Mouse (Mus musculus) kidney, embryonic 15.5 days (tissue): ENCODE results near the gene Adcy10. TPM values are rescaled to one million over a fixed set of nuclear protein-coding genes. Genes with fewer than 3 reads are reported as not detected.

ENCODE experiments used
- ATAC-seq: fragments of 200-750 bp; cut with Nextera tagmentation; replicated peaks from 2 replicates; pipeline ENCODE4 v1.8.0; 2017; ENCODE audit warnings: moderate TSS enrichment; ENCODE audit not compliant: low FRiP score
- H3K27ac ChIP-seq: fragments of 300-500 bp; sonication (generic); 2 replicates; pipeline ENCODE4 v1.5.1; 2015; ENCODE audit warnings: mild to moderate bottlenecking, inconsistent platforms
- H3K27me3 ChIP-seq: fragments of 300-500 bp; sonication (generic); 2 replicates; pipeline ENCODE4 v1.6.1; 2015; ENCODE audit warnings: inconsistent platforms
- H3K36me3 ChIP-seq: fragments of 300-500 bp; sonication (generic); 2 replicates; pipeline ENCODE4 v1.6.1; 2015; ENCODE audit warnings: inconsistent platforms
- H3K4me1 ChIP-seq: fragments of 300-500 bp; sonication (generic); 2 replicates; pipeline ENCODE4 v1.6.1; 2015; ENCODE audit warnings: inconsistent platforms
- H3K4me2 ChIP-seq: fragments of 300-500 bp; sonication (generic); 2 replicates; pipeline ENCODE4 v1.6.1; 2015; ENCODE audit warnings: moderate library complexity, mild to moderate bottlenecking, inconsistent platforms
- H3K4me3 ChIP-seq: fragments of 300-500 bp; sonication (generic); replicated peaks from 2 replicates; pipeline ENCODE4 v1.5.1; 2015; ENCODE audit warnings: mild to moderate bottlenecking, inconsistent platforms
- H3K9ac ChIP-seq: fragments of 300-500 bp; sonication (generic); 2 replicates; pipeline ENCODE4 v1.6.1; 2015; ENCODE audit warnings: mild to moderate bottlenecking, inconsistent platforms
- H3K9me3 ChIP-seq: fragments of 300-500 bp; sonication (generic); replicated peaks from 2 replicates; pipeline ENCODE4 v1.6.1; 2016; ENCODE audit warnings: inconsistent platforms
- WGBS: fragments of 180-500 bp; shearing (Covaris S2); methylation state at CpG from one replicate; pipeline ENCODE4 v1.1.7; 2015; ENCODE audit warnings: mixed read lengths; 5-methylcytosine and 5-hydroxymethylcytosine counted together
- polyA plus RNA-seq: library from polyadenylated mRNA; unstranded; fragments of >200 nt; fragmentation: Nextera tagmentation; extraction: Ambion mirVana; gene quantifications from 2 replicates; pipeline ENCODE4 v1.2.1, GENCODE M21; 2015

The Adcy10 gene
- polyA plus RNA-seq, 1 experiment from 2014 or later: 0.23 TPM

DNA sequence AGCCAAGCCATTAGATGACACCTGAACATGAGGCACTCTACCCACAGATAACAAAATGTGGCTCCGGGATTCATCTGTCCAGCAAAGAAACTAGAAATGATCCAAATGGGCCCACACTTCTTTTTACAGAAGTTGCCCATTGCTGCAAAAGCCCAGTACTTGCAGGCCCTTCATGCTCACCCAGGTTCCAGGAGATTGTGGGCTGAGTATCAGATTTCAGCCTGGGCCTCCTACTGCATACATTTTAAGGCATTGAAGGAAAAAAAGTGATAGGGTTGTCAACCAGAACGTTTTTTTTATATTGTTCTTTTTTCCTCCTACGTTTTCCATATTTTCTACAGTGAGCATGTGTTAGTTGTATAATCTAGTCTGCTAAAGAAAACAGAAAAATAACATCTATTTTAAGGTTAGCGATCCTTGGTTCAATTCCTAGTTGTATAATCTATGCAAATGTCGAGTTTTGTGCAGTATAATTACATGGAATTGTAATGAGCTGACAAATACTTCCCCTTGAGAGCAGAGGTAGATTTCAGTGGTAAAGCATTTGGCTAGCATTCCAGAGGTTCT lies 52.3 kb downstream of the Adcy10 start:
- no peaks in the 10 kb centered on the region for H3K27me3 ChIP-seq
- no peak overlapping the region for H3K9ac ChIP-seq
- H3K4me3 ChIP-seq: no peak overlapping the region
- H3K36me3 ChIP-seq: no peaks in the 10 kb centered on the region
- H3K9me3 ChIP-seq: no peaks in the 10 kb centered on the region
- ATAC-seq: no peak
- no peak overlapping the region for H3K4me2 ChIP-seq
- peak overlapping the region; percentile 41; the same call in 1 of the 2 replicates for H3K27ac ChIP-seq
- H3K4me1 ChIP-seq: peaks cover 11% of the 10 kb centered on the region
- WGBS: 53% methylated on average over 5 of the region's 5 CpGs

DNA sequence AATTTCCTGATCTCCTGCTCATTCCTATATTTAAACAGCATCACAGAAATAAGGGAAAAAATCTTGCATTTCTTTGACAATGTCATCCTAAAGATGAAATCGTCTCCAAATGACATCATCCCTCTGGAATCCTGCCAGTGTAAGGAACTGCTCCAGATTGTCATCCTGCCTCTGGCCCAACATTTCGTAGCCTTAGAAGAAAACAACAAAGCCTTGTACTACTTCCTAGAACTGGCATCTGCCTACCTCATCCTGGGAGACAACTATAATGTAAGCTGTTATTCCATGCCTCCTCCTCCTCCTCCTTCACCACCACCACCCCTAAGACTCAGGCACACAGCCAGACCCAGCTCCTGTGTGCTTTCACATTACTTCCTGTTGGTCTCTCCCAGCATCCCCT lies 71.7 kb downstream of the Adcy10 start:
- 66% methylated on average over 2 of the region's 2 CpGs for WGBS
- no peak overlapping the region for H3K4me2 ChIP-seq
- H3K27me3 ChIP-seq: no peaks in the 10 kb centered on the region

DNA sequence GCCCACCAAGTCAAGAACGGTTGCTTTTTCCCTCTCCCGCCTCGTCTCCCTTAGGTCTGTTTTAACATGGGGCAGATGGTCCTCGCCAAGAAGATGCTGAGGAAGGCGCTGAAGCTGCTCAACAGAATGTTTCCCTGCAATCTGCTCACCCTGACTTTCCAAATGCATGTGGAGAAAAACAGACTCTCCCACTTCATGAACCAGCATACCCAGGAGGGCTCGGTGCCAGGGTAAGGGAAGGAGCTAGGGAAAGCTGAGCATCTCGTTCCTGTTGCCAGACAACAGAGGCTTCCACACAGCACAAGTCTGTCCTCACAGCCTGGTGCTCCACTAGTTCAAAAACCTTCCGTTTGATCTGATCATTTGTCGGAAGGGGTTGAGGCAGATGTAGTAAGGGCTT lies 74.1 kb downstream of the Adcy10 start:
- no peak overlapping the region for H3K27ac ChIP-seq
- H3K4me2 ChIP-seq: no peak overlapping the region
- H3K4me1 ChIP-seq: 0 out of 2 replicates have a peak, but pooled peaks cover under 1% of the 10 kb centered on the region
- H3K27me3 ChIP-seq: no peaks in the 10 kb centered on the region
- no peak overlapping the region for H3K9ac ChIP-seq
- H3K4me3 ChIP-seq: no peak overlapping the region
- 89% methylated on average over 9 of the region's 9 CpGs for WGBS
- H3K36me3 ChIP-seq: no peaks in the 10 kb centered on the region
- no peak for ATAC-seq
- H3K9me3 ChIP-seq: no peaks in the 10 kb centered on the region

More for the DNA sequence above, 71.7 kb downstream of the Adcy10 start:
- no peak for ATAC-seq
- no peak overlapping the region for H3K9ac ChIP-seq
- no peak overlapping the region for H3K4me3 ChIP-seq
- no peaks in the 10 kb centered on the region for H3K4me1 ChIP-seq
- H3K9me3 ChIP-seq: no peaks in the 10 kb centered on the region
- no peaks in the 10 kb centered on the region for H3K36me3 ChIP-seq
- no peak overlapping the region for H3K27ac ChIP-seq

DNA sequence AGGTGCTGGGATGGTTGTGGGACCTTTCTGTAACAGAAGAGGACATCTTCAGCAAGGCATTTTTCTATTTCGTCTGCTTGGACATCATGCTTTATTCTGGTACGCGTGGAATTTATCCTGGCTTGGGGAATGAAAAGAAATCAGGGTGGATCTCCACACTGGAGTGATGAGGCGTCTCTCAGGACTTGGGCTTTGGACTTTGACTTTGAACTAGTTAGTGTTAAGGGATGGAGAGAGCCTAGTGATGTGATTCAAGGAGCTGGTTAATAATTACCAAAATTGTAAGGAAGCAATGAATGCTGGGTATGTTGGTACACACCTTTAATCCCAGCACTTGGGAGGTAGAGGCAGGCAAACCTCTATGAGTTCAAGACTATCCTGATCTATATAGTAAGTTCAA lies 80.3 kb downstream of the Adcy10 start:
- no peak overlapping the region for H3K4me2 ChIP-seq
- WGBS: 92% methylated on average over 4 of the region's 4 CpGs
- no peak for ATAC-seq
- no peak overlapping the region for H3K27ac ChIP-seq
- H3K9me3 ChIP-seq: no peaks in the 10 kb centered on the region
- H3K4me3 ChIP-seq: no peak overlapping the region
- H3K36me3 ChIP-seq: no peaks in the 10 kb centered on the region
- no peak overlapping the region for H3K9ac ChIP-seq
- no peaks in the 10 kb centered on the region for H3K27me3 ChIP-seq
- 0 out of 2 replicates have a peak, but pooled peaks cover 2% of the 10 kb centered on the region for H3K4me1 ChIP-seq

DNA sequence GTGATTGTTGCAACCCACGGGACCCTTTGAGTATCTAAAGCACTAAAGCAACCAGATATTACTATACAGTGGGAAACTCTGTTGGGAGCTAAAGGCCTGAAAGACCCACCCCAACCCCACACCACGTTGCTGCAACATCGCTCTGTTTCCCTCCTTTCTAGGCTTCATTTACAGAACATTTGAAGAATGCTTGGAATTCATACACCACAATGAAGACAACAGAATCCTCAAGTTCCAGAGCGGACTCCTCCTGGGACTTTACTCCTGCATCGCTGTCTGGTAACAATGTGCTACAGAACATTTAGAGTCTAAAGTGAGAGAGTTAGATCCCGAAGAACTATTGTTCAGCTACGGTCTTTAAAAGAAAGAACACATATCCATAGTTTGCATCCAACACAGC lies 82.5 kb downstream of the Adcy10 start:
- no peak overlapping the region for H3K4me3 ChIP-seq

DNA sequence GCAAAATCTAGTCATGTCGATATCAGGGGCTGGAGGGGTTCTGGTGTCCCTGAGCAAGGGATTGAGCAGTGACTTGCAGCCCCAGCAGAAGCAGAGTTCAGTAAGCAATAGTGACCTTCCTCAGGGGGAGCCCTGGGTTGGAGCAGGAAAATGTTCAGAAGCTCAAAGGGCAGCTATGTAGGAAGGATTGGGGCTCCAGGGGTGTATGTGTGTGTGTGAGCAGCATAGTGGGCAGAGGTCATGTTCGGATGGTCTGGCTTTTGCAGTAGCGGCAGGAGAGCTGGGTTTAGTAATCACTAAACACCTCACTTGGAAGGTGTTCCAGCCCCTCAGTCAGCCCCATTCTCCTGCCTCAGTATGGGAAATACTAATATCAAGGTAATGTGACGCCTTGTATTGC lies 91.0 kb downstream of the Adcy10 start:
- H3K27ac ChIP-seq: no peak overlapping the region
- H3K4me3 ChIP-seq: no peak overlapping the region
- WGBS: 79% methylated on average over 4 of the region's 4 CpGs
- H3K36me3 ChIP-seq: no peaks in the 10 kb centered on the region
- H3K9me3 ChIP-seq: peaks cover 3% of the 10 kb centered on the region; the same call in 1 of the 2 replicates
- no peaks in the 10 kb centered on the region for H3K4me1 ChIP-seq
- no peak overlapping the region for H3K9ac ChIP-seq
- ATAC-seq: no peak
- no peaks in the 10 kb centered on the region for H3K27me3 ChIP-seq
- H3K4me2 ChIP-seq: no peak overlapping the region

More for the DNA sequence above, 82.5 kb downstream of the Adcy10 start:
- Histone ChIP-seq H3K9ac (no peak overlapping the region), H3K4me2 (no peak overlapping the region), H3K4me1 (0 out of 2 replicates have a peak, but pooled peaks cover 2% of the 10 kb centered on the region), H3K27ac (no peak overlapping the region), H3K9me3 (no peaks in the 10 kb centered on the region), H3K27me3 (no peaks in the 10 kb centered on the region), H3K36me3 (no peaks in the 10 kb centered on the region)
- WGBS: 83% methylated on average over 7 of the region's 7 CpGs
- ATAC-seq: no peak

DNA sequence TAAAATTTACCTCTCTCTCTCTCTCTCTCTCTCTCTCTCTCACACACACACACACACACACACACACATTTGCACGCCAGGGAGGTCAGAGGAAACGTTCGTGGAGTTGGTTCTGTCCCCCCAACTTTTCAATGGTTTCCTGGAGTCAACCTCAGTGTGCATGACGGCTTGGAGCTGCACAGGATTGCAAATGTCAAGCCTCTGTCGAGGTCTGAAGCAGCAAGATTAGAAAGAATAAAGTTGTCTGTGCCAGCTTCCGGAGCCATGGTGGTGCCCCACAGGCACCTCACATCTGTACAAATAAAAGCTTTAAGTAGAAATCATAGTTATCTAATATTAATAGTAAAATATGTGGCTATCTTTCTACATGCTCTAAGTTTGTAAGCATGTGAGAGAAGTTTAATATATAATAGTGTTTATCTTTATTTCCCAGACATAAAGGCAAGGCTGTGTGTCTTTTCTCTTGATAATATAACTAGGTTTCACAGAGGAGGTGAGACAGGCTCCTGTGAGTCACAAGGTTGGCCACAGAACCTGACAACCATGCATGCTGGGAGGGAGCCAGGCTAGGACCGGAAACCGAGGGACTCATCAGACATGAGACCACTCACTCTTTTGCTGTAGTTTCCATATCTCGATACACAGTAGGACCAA lies 91.6 kb downstream of the Adcy10 start:
- H3K9me3 ChIP-seq: peaks cover 3% of the 10 kb centered on the region; the same call in 1 of the 2 replicates
- no peaks in the 10 kb centered on the region for H3K36me3 ChIP-seq
- H3K9ac ChIP-seq: no peak overlapping the region
- WGBS: 72% methylated on average over 9 of the region's 9 CpGs
- H3K27ac ChIP-seq: no peak overlapping the region
- no peak for ATAC-seq
- no peaks in the 10 kb centered on the region for H3K4me1 ChIP-seq
- H3K27me3 ChIP-seq: no peaks in the 10 kb centered on the region
- no peak overlapping the region for H3K4me2 ChIP-seq
- no peak overlapping the region for H3K4me3 ChIP-seq

DNA sequence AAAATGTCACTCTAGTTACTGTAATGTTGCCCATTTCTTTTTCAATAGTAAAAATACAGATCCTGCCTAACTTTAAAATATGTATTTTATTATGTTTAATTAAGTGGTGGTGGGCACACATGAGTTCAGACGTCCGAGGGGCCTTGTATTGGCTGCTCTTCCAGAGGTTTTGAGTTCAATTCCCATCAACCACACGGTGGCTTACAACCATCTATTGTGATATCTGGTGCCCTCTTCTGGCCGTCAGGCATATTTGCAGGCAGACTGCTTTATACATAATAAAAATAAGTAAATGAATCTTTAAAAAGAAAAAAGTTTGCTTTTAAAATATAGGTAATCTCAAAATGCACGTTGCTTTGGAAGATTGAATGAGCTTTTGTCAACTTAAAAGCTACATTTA lies 94.3 kb downstream of the Adcy10 start:
- H3K4me1 ChIP-seq: no peaks in the 10 kb centered on the region
- ATAC-seq: no peak
- no peak overlapping the region for H3K4me2 ChIP-seq
- H3K27ac ChIP-seq: no peak overlapping the region
- no peaks in the 10 kb centered on the region for H3K36me3 ChIP-seq
- no peak overlapping the region for H3K4me3 ChIP-seq
- H3K9me3 ChIP-seq: peaks cover 3% of the 10 kb centered on the region; the same call in 1 of the 2 replicates
- no peaks in the 10 kb centered on the region for H3K27me3 ChIP-seq
- 57% methylated on average over 5 of the region's 5 CpGs for WGBS
- no peak overlapping the region for H3K9ac ChIP-seq

DNA sequence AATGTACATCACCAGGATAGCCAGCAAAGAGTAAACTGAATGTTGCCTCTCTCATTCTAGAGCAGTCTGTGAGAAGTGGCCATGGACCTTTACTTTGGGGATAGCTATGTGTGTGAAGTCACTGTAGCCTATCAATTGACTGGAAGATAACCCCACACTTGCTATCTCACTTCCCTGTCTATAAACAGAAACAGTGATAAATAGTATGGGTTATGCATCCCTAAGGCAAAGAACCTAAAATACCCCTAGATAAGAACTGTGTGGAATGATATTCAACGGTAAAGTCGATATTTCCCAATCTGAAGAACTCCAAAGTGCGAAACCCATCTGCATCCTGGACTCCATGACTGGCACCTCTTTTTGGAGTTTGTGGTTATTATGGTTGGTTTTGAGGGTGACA lies 96.3 kb downstream of the Adcy10 start:
- no peaks in the 10 kb centered on the region for H3K36me3 ChIP-seq
- H3K27me3 ChIP-seq: no peaks in the 10 kb centered on the region
- no peak for ATAC-seq
- peaks cover 3% of the 10 kb centered on the region; the same call in 1 of the 2 replicates for H3K9me3 ChIP-seq
- no peak overlapping the region for H3K9ac ChIP-seq
- 94% methylated on average over 3 of the region's 3 CpGs for WGBS
- H3K4me3 ChIP-seq: no peak overlapping the region
- no peak overlapping the region for H3K27ac ChIP-seq
- no peak overlapping the region for H3K4me2 ChIP-seq
- H3K4me1 ChIP-seq: 0 out of 2 replicates have a peak, but pooled peaks cover 4% of the 10 kb centered on the region

DNA sequence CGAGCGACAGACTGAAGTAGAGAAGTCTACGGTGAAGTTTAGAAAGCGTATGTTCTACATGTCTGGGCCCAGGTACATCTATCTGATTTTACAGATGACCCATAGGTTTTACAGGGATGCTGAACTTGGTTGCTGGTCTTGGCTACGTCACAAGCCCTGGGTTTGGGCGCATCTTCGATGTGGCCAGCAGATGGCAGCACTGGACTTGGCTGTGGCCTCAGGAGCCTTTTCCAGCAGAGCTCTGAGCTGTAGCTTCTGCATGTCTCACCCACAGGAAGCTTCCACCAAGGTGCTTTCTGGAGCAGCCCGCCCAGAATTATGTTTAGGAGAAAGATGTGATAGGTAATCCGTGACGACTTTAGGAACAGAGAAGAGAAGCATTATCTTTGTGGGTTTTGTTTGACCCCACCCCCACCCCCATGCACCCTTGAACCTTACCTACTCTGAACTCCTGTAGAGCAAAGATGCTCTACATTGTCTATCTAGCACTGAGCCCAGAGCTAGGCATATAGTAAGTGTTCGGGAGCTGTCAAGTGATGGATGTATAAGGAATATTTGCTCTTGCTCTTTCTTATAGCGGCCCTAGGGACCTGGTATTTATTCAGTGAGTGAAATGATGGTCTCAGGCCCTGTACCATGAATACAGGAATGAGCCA lies 98.7 kb downstream of the Adcy10 start:
- peak; percentile 73 for ATAC-seq
- H3K9me3 ChIP-seq: peaks cover 3% of the 10 kb centered on the region; the same call in 1 of the 2 replicates

DNA sequence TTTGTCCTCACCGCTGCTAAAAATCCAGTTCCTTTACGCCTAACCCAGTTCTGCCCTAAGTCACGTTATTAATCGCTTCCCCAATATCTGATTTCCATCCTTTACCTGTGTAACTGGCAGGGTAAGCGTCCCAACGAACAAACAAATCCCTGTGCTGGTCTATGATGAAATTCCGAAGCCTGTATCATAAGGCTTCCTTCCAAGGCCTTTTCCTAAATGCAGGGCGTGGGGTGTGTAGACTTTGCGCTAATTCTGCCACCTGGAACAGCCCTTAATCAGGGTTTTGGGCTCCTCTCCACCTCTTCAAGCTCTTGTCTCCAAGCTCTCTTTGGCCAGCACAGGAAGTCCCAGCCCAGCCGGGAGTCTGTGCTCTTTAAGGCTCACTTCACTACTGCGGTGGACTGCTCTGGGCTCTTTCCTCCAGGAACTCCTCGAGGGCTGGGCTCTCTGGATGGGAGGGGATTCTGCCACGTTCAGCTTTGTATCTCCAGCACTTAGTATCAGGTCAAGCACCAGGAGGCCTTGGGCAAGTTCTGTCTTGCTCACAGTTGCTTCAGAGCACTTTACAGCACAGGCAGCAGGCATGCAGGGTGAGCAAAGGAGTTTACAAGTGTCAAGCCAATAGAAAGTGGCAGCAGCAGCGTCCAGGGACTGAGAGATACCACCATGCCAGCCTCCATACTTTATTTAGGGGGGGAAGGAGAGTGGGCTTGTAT lies 100.6 kb downstream of the Adcy10 start:
- Histone ChIP-seq H3K4me1 (peaks cover 38% of the 10 kb centered on the region), H3K27ac (peak overlapping the region; percentile 10; the same call in 1 of the 2 replicates), H3K36me3 (peaks cover 3% of the 10 kb centered on the region; the same call in 1 of the 2 replicates), H3K9me3 (no peaks in the 10 kb centered on the region), H3K27me3 (no peaks in the 10 kb centered on the region), H3K4me3 (no peak overlapping the region), H3K4me2 (no peak overlapping the region), H3K9ac (no peak overlapping the region)
- WGBS: 69% methylated on average over 14 of the region's 14 CpGs
- ATAC-seq: no peak

More for the DNA sequence above, 98.7 kb downstream of the Adcy10 start:
- no peak overlapping the region for H3K9ac ChIP-seq
- 32% methylated on average over 12 of the region's 12 CpGs for WGBS
- H3K4me1 ChIP-seq: peaks cover 20% of the 10 kb centered on the region
- no peaks in the 10 kb centered on the region for H3K27me3 ChIP-seq
- H3K36me3 ChIP-seq: no peaks in the 10 kb centered on the region
- no peak overlapping the region for H3K4me3 ChIP-seq
- H3K27ac ChIP-seq: no peak overlapping the region
- H3K4me2 ChIP-seq: no peak overlapping the region

DNA sequence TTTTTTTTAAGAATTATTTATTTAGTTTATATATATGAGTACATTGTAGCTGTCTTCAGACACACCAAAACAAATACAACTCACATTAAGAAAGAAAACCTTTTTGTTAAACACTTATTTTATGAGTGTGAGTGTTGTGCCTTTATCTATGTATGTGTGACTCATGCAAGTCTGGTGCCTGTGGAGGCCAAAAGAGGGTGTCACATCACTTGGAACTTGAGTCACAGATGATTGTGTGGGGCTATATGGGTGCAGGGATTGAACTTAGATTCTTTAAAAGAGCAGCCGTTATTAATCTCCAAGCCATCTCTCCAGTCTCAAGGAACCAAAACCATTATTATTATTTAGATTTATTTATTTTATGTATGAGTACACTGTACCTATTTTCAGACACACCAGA lies 101.4 kb downstream of the Adcy10 start:
- Histone ChIP-seq H3K4me1 (peaks cover 43% of the 10 kb centered on the region), H3K4me2 (no peak overlapping the region), H3K27me3 (no peaks in the 10 kb centered on the region), H3K9me3 (no peaks in the 10 kb centered on the region), H3K36me3 (peaks cover 12% of the 10 kb centered on the region), H3K4me3 (no peak overlapping the region), H3K9ac (no peak overlapping the region), H3K27ac (no peak overlapping the region)
- ATAC-seq: no peak
- 100% methylated on average over 1 of the region's 1 CpGs for WGBS
